Mouse (Mus musculus): ENCODE results near the gene Amt.
A peak's percentile ranks its signal among the peaks of the same experiment; 100 is the strongest.
"Not testable (repeated sequence)": the region's sequence is repeated elsewhere in the genome, so short reads cannot be mapped to it uniquely, and the experiment has no call there.

Amt gene

DNA sequence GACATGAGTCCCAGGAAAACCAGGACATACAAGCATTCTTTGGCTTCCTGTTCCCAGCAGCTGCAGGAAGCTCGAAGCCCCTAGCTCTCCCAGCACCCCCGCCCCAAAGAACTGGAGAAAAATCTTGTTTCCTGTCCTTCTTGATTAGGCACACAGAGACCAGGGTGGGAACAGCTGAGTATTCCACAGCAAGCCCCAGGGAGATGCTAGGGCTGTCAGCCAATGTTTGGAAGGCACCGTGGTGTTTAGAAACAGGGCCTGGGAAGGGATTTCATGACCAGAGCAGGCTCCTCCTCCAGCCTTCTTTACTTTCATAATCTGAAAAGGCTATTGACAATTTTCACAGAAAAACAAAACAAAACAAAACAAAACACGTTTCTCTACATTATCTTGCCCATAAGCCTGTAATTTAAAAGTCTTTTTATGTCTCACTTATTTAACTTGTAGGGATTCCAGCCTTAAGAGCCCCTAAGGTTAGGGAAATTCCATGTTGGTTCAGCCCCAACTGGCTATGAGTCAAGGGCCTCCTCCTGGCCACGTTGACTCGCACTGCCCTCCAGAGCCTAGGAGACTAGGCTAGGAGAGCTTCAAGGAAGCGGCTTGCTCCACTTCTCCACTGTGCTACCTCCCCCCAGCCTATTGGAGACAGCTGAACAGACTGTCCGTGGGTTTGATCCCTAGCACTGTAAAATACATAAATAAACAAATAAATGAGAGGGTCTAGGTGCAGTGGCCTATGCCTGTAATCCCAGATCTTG lies 16.4 kb upstream of the Amt start:
- no peak for DNase-seq (ENCODE audit: low read depth in 2 of 2, low spot score in 2 of 2)

DNA sequence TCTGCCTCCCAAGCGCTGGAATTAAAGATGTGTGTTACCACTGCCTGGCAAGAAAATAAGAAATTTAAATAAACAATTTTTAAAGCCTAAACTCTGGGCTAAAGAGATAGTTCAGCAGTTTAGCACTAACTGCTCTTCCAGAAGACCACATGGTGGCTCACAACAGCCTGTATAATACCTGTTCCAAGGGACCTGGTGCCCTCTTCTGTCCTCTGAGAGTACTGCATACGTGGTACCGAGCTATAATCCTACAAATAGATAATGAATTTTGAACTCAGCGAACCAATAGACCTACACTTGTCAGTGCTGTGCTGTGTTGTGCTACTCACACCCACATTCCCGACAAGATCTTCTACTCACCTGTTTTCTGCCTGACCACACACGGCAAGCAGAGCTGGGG lies 12.2 kb upstream of the Amt start:
- DNase-seq (ENCODE audit: low read depth in 2 of 2, low spot score in 2 of 2) = peak; percentile 67 to 76

DNA sequence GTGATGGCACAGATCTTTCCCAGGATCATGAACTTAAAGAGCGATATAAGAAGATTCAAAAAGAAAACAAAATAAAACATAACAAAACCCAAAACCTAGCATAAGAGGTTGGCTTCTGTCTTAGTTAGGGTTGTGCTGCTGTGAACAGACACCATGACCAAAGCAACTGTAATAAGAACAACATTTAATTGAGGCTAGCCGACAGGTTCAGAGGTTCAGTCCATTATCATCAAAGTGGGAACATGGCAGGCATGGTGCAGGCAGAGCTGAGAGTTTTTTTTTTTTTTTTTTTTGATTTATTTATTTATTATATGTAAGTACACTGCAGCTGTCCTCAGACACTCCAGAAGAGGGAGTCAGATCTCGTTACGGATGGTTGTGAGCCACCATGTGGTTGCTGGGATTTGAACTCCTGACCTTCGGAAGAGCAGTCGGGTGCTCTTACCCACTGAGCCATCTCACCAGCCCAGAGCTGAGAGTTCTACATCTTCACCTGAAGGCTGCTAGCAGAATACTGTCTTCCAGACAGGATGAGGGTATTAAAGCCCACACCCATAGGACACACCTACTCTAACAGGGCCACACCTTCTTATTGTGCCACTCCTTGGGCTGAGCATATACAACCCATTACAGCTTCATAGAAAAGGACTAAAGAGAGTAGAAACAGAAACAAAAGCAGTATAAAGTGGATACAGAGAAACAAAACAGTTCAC lies 9.0 kb upstream of the Amt start:
- DNase-seq (ENCODE audit: low read depth in 2 of 2, low spot score in 2 of 2) = not testable (repeated sequence)

DNA sequence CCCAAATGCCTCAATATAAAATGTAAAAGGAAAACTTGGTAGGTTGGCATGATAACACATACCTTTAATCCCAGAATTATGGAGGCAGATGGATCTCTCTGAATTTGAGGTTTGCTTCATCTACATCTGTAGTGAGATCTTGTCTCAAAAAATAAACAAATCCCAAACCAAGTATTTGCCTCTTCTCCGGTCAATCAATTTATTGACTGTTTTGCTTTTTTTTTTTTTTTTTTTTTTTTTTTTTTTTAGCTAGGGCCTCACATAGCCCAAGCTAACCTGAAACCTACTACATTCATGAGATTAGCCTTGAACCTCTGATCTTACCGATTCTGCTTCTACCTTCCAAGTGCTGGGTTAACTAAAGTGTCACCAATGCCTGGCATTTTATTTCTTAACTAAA lies 7.3 kb upstream of the Amt start:
- no peak for DNase-seq (ENCODE audit: low read depth in 2 of 2, low spot score in 2 of 2)

DNA sequence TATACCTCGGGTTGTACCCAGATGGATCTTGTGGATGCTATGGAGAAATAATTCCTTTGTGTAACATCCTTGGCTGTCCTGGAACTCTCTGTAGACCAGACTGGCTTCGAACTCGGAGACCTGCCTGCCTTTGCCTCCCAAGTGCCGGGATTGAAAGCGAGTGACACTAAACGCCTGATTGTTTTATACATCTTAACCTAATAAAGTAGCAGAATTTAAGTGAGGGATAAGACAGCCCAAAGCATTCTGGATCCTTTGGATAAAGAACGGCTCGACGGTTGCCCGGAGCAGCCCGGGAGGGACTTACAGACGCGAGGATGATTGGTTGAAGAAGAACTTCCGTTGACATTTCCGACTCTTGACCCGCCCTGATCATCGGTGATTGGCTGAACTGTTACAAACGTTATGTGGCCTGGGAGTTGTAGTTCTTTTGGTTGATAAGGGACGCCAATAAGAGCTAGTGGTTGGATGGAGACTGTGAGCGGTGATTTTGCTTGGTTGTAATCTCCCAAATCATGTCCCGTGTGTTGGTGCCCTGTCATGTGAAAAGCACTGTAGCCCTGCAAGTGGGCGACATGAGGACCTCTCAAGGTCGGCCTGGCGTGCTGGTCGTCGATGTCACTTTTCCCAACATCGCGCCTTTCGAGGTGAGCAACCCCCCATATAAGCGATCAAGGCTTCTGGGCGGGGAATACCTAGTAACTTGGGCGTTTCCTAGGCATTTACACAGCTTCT lies 6.5 kb upstream of the Amt start, which contains the start of gene Nicn1:
TSS of gene Nicn1 (plus strand) at position 414 of the 735 bp plus-strand sequence.
- peak; percentile 82 to 88 for DNase-seq (ENCODE audit: low read depth in 2 of 2, low spot score in 2 of 2)

DNA sequence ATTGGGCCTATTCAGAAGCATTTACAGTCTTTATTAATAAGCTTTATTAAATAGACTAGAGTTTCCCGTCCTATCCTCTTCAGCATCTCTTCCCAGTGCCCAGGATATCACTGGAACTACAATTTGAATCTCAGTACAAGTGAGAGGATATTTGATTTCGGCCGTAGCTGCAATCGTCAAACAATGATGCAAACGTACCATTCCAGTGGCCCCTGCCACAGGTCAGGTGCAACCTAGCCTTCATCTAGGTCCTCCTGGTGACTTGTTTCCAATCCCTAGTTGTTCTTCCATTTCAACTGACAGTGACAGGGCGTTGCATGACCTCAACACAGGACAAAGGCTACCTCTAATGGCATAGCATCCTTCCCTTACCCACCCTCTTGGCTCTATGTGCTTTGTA lies 5.9 kb upstream of the Amt start:
- DNase-seq (ENCODE audit: low read depth in 2 of 2, low spot score in 2 of 2) = no peak

DNA sequence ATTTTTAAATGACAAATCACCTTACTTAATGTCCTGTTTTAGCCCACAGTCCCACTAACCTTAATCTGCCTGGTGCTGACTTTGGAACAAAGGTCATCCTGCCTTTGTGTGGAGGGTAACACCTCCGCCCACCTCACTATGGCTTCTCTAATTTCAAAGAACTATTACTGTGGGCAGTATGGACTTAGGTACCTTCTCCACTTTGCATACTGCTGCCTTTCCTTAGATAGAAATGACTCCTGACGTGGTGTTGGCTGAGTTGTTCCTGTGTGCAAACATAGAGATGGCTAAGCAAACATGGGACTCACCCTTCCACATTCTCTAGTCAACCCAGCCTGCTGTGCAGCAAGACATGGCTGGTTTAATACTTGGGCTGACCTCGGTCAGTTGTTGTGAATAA lies 5.2 kb downstream of the Amt start:
- DNase-seq (ENCODE audit: low read depth in 2 of 2, low spot score in 2 of 2) = no peak

DNA sequence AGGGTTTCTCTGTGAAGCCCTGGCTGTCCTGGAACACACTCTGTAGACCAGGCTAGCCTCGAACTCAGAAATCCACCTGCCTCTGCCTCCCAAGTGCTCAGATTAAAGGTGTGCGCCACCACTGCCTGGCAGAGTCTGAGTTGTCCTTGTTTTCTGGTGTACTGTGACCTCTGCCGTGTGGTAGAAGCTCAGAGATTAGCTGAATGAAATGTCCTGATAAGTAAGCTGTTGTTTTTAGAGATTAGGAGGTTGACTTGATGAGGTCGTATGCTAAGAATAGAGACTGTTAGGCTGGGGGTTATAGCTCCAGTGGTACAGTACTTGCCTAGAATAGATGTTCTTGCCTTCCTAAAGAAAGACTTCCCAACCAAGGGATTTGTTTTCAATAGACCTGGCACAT lies 8.1 kb downstream of the Amt start:
- no peak for DNase-seq (ENCODE audit: low read depth in 2 of 2, low spot score in 2 of 2)

DNA sequence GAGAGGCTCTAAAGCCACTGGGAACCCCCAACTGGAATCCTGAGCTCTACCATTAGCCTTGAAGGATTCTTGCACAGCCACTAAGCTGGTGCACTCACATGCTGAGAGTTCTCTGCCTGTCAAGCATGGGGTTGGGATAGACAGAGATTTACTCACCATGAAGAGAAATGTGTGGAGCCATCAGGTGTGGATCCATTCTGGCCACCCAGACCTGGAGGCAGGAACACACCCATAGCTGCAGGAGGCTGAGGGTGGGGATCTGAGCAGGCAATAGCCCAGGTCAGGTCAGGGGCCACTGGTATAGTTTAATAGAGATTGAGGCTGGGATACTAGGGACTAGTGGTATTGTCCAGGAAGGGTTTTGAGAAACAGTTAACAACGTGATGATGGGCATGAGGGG lies 8.5 kb downstream of the Amt start:
- DNase-seq (ENCODE audit: low read depth in 2 of 2, low spot score in 2 of 2) = no peak

DNA sequence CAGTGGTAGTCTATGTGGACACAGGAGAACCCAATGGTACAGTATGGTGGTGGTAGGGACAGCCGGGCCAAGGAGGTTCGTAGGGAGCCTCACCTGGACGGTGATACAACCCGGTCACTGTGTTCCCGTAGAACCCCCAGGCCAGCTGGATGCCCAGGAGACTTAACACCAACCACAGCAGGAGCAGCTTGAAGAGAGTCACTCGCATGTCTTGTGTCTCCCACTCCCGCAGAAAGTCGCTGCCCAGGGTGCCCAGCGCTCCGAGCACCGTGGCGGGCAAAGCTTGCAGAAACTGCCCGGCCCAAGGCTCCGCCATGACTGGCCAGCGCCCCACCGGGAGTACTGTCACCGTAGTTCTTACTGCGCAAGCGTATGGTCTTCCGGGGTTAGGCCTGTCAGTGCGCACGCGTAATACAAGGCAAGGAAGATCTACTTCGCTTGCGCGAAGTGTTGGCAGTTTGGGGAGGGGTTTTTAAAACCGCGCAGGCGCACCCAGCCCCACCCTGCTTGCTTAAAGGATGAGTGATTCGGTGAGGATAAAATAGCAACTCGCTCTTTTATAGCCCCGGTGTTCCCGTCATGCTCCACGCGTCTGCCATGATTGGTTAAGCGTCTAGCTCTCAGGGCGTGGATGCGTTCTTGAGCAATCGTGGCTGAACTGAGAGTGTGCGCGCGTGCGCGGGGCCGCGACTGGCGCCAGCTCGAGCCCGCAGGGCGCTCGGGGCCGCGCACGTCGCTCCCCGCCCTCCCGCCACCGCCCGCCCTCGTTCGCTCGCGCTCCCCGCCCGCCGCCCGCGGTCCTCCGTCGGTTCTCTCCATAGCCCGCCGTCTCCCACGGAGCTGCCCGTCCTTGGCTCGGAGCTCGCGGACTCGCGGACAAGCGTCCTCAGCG lies 9.2 kb downstream of the Amt start, which contains the start of the genes Rhoa and Tcta:
TSS of gene Rhoa (plus strand) at position 501 of the 892 bp plus-strand sequence.
TSS of gene Tcta (minus strand) at position 532 of the 892 bp plus-strand sequence.
- peak; percentile 97 to 98 for DNase-seq (ENCODE audit: low read depth in 2 of 2, low spot score in 2 of 2)

DNA sequence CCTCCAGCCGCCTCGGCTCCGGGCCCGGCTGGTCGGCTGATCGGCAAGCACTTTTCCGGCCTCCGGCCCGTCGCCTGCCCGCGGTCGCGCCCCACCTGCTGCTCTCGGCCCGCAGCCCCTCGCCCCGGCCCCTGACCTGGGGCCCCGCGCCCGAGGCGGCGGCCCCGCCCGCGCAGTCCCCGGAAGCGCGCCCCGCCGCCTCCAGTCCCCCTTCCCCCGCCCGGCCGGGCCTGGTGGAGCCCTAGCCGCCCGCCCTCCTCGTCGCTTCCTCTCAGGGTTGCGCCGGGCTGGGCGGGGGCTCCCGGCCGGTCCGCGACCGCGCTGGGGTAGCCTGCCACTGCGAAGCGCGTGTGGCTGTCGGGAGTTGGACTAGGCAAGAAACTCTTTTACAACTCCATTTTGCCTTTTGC lies 9.9 kb downstream of the Amt start:
- DNase-seq (ENCODE audit: low read depth in 2 of 2, low spot score in 2 of 2) = peak in 1 of 2 experiments; percentile 71

DNA sequence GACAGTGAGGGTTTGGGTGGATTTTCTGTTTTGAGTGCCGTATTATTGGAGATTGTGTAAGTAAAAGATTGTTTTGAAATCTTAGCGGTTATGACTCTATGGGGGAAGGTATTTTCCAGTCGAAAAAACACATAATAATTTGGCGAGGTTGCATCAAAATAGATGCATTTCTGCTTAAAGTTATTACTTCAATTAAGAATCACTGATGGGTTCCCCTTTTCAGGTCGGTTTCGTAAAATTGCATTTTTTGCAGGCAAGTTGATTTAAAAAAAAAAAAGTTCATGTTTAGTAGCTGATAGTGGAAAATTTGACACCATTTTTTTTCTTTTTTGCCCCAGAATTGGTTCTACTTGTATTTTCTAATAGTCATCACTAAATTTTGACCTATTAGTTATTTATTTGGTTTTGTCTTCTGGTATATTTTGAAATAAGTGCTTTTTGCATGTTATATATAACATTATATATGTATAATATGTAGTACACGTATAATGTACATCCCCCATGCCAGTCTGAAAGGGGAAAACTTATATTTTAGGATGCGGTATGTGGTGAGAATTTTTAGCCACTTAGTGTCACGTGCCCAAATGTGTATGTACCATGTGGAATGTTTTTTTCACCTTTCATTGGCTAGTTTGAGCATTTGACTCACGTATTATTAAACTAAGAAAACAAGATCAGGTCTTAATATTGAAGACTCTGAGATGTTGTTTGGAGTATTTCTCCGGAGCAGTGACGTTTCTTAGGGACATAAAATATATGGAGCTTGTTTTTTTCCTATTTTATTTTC lies 10.6 kb downstream of the Amt start:
- no peak for DNase-seq (ENCODE audit: low read depth in 2 of 2, low spot score in 2 of 2)

DNA sequence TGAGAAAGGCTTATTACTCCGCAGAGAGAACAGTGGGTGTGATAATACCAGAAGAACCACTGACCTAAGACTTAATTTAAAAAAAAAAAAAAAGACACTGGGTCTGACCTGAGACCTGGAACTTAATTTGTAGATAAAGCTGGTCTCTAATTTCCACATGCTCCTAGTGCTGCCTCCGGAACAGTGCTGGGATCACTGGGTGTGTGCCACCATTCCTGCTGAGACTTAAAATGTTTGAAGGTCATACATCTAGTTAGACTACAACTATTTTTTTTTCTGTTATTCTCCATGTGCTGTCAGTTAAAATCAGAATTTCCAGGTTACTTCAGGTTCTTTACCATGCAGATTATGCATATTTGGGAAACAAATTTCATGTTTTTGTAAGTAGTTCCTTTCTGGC lies 11.5 kb downstream of the Amt start:
- no peak for DNase-seq (ENCODE audit: low read depth in 2 of 2, low spot score in 2 of 2)

DNA sequence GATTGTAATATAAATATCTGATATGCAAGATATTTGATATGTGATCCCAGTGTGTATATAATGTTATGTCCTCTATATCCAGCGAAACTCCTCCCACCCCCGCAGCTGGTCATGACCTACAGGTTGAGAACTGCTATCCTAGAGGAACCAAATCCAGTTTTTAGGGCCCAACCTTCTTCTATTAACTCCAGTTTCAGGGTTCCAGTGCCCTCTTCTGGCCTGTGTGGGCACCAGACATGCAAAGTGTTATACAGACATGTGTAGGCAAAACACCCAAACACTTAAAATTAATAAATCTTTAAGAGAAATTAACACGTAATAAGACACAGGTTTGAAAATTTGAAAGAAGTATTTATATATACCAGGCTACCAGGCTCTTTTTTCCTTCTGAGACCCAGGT lies 20.9 kb downstream of the Amt start:
- peak in 1 of 2 experiments; percentile 10 for DNase-seq (ENCODE audit: low read depth in 2 of 2, low spot score in 2 of 2)

DNA sequence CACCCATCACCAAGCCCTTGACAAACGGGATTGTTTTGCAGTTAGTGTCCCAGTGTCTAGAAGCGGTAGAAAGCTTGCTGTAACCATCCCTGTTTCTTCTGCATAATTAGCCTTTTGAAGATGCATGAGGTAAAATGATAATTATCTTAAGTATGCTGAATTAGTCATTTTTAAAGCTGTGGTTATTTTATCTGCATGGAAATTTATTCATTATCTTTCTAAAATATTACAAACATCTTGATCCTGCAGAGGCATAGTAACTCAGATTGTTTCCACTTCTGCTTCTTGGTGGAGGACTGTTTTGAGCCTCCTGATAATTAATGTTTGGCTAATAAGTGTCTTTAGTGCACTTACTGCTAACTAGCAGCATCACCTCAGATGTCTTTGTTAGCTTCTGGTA lies 21.8 kb downstream of the Amt start:
- DNase-seq (ENCODE audit: low read depth in 2 of 2, low spot score in 2 of 2) = no peak

DNA sequence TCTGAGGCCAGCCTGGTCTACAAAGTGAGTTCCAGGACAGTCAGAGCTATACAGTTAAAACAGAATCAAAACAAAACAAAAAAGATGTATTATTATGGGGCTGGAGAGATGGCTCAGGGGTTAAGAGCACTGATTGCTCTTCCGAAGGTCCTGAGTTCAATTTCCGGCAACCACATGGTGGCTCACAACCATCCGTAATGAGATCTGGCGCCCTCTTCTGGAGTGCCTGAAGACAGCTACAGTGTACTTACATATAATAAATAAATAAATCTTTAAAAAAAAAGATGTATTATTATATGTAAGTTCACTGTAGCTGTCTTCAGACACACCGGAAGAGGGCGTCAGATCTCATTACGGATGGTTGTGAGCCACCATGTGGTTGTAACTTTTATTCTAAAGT lies 25.4 kb downstream of the Amt start:
- DNase-seq (ENCODE audit: low read depth in 2 of 2, low spot score in 2 of 2) = not testable (repeated sequence)

DNA sequence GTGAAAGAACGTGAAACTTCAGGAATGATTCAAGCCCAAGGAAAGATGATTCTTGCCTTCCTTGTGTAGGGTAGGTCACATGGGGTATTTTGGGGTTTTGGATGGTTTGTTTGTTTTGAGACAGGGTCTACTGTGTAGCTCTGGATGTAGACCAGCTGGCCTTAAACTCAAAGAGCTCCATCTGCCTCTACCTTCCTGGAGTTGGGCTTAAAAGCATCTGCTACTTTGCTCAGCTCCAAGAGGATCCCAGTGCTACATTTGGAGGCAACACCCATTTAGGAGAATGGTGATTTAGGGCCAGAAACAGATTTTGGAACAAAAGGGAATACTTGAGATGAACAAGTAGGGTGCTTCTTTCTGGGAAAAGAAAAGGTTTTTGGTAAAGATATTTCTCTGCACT lies 28.1 kb downstream of the Amt start:
- DNase-seq (ENCODE audit: low read depth in 2 of 2, low spot score in 2 of 2) = no peak

DNA sequence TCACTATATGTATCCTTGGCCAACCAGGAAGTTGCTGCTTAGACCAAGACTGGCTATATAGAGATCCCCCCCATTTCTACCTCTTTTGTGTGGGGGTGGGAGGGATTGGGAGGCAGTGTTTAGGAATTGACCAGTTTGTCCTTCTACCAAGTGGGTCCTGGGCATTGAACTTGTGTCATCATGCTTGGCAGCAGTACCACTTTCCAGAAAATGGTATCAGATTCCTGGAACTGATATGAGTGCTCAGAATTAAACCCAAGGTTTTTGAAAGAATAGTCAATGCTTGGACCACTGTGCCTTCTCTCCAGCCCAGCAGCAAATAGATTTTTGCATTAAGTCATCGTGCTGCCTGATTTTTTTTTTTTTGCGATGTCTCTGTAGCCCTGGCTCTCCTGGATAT lies 29.2 kb downstream of the Amt start:
- no peak for DNase-seq (ENCODE audit: low read depth in 2 of 2, low spot score in 2 of 2)

DNA sequence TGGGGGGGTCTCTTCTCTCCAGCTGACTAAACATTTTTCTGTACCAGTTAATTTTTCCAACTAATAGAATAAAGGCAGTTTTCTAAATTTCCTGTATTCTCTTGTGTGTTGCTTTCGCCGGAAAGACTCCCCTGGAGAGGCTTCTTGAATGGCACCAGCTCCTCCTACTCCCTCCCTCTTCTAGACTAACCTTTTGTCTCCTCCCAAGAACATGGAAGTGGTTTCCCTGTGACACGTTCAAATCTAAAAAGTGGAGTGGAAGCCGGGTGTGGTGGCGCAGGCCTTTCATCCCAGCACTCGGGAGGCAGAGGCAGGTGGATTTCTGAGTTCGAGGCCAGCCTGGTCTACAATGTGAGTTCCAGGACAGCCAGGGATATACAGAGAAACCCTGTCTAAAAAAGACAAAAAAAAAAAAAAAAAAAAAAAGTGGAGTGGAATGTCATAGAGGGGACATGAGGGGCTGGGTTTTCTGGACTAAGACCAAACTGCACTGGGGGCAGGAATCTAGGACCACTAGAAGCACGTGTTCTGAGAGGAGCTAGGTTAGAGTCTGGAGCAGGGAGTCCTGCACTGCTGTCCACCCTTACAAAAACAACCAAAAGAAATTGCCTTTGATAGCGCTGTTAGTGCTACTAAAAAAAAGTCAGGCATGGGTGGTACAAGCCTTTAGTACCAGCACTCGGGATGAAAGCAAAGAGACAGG lies 41.3 kb downstream of the Amt start:
- no peak for DNase-seq (ENCODE audit: low read depth in 2 of 2, low spot score in 2 of 2)

DNA sequence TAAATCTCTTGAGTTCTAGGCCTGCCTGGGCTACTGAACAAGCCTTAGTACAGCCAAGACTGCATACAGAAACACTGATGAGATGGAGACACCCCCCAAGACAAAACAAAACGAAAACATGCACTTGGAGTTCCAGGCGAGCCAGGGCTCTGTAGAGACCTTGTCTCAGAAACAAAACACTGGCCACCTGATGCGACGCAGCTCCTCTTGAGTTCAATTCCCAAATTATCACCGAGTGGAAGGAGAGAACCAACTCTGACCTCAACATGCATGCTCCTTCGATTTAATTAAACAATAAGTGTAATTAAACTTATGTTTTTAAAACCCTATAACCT lies 41.9 kb downstream of the Amt start:
- DNase-seq (ENCODE audit: low read depth in 2 of 2, low spot score in 2 of 2) = no peak
